Mouse (Mus musculus): ENCODE measurements around the gene Ccdc27. TPM values are rescaled to one million over a fixed set of nuclear protein-coding genes. Genes with fewer than 3 reads are reported as not detected.

The Ccdc27 gene
- polyA plus RNA-seq, 1 experiment from 2014 or later, result not detected

GRCm38 (mm10) chr4:154037123-154037522 lies 5.4 kb downstream of the Ccdc27 start:
- H3K27ac ChIP-seq (ENCODE audit: low read length), result no peak overlapping the region
- no peaks in the 10 kb centered on the region for H3K4me1 ChIP-seq (ENCODE audit: control insufficient read depth, insufficient read depth, low read length)
- H3K4me2 ChIP-seq (ENCODE audit: low read depth, low read length), result no peak overlapping the region
- no peak overlapping the region for H3K9ac ChIP-seq (ENCODE audit: low read depth, low read length)
- H3K9me3 ChIP-seq (ENCODE audit: control insufficient read depth, low read length), result no peaks in the 10 kb centered on the region
- no peak for ATAC-seq
- no peaks in the 10 kb centered on the region for H3K36me3 ChIP-seq (ENCODE audit: control insufficient read depth, insufficient read depth, low read length)
- H3K27me3 ChIP-seq (replicated peaks; ENCODE audit: control insufficient read depth, insufficient read depth, low read length), result no peaks in the 10 kb centered on the region
- WGBS, result 22% methylated on average over 3 of the region's 3 CpGs
- H3K4me3 ChIP-seq (ENCODE audit: low read length), result no peak overlapping the region

DNA sequence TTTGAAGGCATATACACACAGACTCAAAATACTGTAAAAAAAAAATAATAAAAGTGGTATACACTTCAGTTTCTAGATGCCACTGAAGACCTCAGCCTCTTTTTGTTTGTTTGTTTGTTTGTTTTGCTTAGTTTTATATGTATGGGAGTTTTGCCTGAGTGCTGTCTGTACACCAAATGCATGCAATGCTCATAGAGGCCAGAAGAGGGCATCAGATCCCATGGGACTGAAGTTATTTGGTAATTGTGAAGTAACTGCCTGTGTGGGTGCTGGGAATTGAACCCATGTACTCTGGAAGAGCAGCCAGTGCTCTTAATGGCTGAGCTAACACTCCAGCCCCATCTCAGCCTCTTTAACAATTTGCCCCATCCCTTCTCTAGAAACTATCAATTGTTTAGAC lies 13.8 kb downstream of the Ccdc27 start:
- no peak for ATAC-seq
- Histone ChIP-seq H3K27ac (ENCODE audit: low read length) (no peak overlapping the region), H3K9me3 (ENCODE audit: control insufficient read depth, low read length) (no peaks in the 10 kb centered on the region), H3K4me3 (ENCODE audit: low read length) (no peak overlapping the region), H3K27me3 (replicated peaks; ENCODE audit: control insufficient read depth, insufficient read depth, low read length) (no peaks in the 10 kb centered on the region), H3K4me2 (ENCODE audit: low read depth, low read length) (no peak overlapping the region), H3K9ac (ENCODE audit: low read depth, low read length) (no peak overlapping the region), H3K36me3 (ENCODE audit: control insufficient read depth, insufficient read depth, low read length) (no peaks in the 10 kb centered on the region), H3K4me1 (ENCODE audit: control insufficient read depth, insufficient read depth, low read length) (peaks cover 16% of the 10 kb centered on the region)

GRCm38 (mm10) chr4:154028066-154028465 lies 14.4 kb downstream of the Ccdc27 start:
- no peaks in the 10 kb centered on the region for H3K36me3 ChIP-seq (ENCODE audit: control insufficient read depth, insufficient read depth, low read length)
- H3K4me2 ChIP-seq (ENCODE audit: low read depth, low read length), result no peak overlapping the region
- H3K9me3 ChIP-seq (ENCODE audit: control insufficient read depth, low read length), result no peaks in the 10 kb centered on the region
- H3K9ac ChIP-seq (ENCODE audit: low read depth, low read length), result no peak overlapping the region
- H3K4me1 ChIP-seq (ENCODE audit: control insufficient read depth, insufficient read depth, low read length), result peaks cover 22% of the 10 kb centered on the region
- H3K27me3 ChIP-seq (replicated peaks; ENCODE audit: control insufficient read depth, insufficient read depth, low read length), result no peaks in the 10 kb centered on the region
- H3K4me3 ChIP-seq (ENCODE audit: low read length), result no peak overlapping the region
- 71% methylated on average over 7 of the region's 7 CpGs for WGBS
- no peak for ATAC-seq
- H3K27ac ChIP-seq (ENCODE audit: low read length), result no peak overlapping the region

GRCm38 (mm10) chr4:154026441-154026761 lies 16.1 kb downstream of the Ccdc27 start:
- H3K9me3 ChIP-seq (ENCODE audit: control insufficient read depth, low read length), result no peaks in the 10 kb centered on the region
- H3K27me3 ChIP-seq (replicated peaks; ENCODE audit: control insufficient read depth, insufficient read depth, low read length), result no peaks in the 10 kb centered on the region
- ATAC-seq, result no peak
- WGBS, result 26% methylated on average over 2 of the region's 2 CpGs
- H3K4me3 ChIP-seq (ENCODE audit: low read length), result peak overlapping the region; percentile 60
- peak overlapping the region; percentile 71 for H3K9ac ChIP-seq (ENCODE audit: low read depth, low read length)
- H3K4me2 ChIP-seq (ENCODE audit: low read depth, low read length), result peak overlapping the region; percentile 71
- peaks cover 33% of the 10 kb centered on the region for H3K4me1 ChIP-seq (ENCODE audit: control insufficient read depth, insufficient read depth, low read length)
- peak overlapping the region; percentile 86; the same call in 1 of the 2 replicates for H3K27ac ChIP-seq (ENCODE audit: low read length)
- H3K36me3 ChIP-seq (ENCODE audit: control insufficient read depth, insufficient read depth, low read length), result peaks cover 8% of the 10 kb centered on the region

GRCm38 (mm10) chr4:154025641-154026440 lies 16.6 kb downstream of the Ccdc27 start, which contains the start of gene Smim1:
TSS of gene Smim1 (minus strand) at chr4:154026230.
- WGBS, result 2% methylated on average over 32 of the region's 33 CpGs
- peak within 1 kb of the TSS; percentile 60 for H3K4me3 ChIP-seq (ENCODE audit: low read length)
- H3K4me1 ChIP-seq (ENCODE audit: control insufficient read depth, insufficient read depth, low read length), result peaks cover 33% of the 10 kb centered on the region

GRCm38 (mm10) chr4:154024729-154025521 lies 17.6 kb downstream of the Ccdc27 start:
- Histone ChIP-seq H3K4me1 (ENCODE audit: control insufficient read depth, insufficient read depth, low read length) (peaks cover 33% of the 10 kb centered on the region), H3K27me3 (replicated peaks; ENCODE audit: control insufficient read depth, insufficient read depth, low read length) (no peaks in the 10 kb centered on the region), H3K27ac (ENCODE audit: low read length) (peak overlapping the region; percentile 86), H3K36me3 (ENCODE audit: control insufficient read depth, insufficient read depth, low read length) (peaks cover 14% of the 10 kb centered on the region), H3K4me3 (ENCODE audit: low read length) (peak overlapping the region; percentile 60), H3K4me2 (ENCODE audit: low read depth, low read length) (peak overlapping the region; percentile 71), H3K9me3 (ENCODE audit: control insufficient read depth, low read length) (no peaks in the 10 kb centered on the region), H3K9ac (ENCODE audit: low read depth, low read length) (peak overlapping the region; percentile 71)
- WGBS, result 20% methylated on average over 17 of the region's 17 CpGs
- ATAC-seq, result no peak

More at GRCm38 (mm10) chr4:154025641-154026440, 16.6 kb downstream of the Ccdc27 start, which contains the start of gene Smim1:
- Histone ChIP-seq H3K27me3 (replicated peaks; ENCODE audit: control insufficient read depth, insufficient read depth, low read length) (no peaks in the 10 kb centered on the region), H3K9me3 (ENCODE audit: control insufficient read depth, low read length) (no peaks in the 10 kb centered on the region), H3K27ac (ENCODE audit: low read length) (peak within 1 kb of the TSS; percentile 86), H3K9ac (ENCODE audit: low read depth, low read length) (peak within 1 kb of the TSS; percentile 71), H3K4me2 (ENCODE audit: low read depth, low read length) (peak within 1 kb of the TSS; percentile 71), H3K36me3 (ENCODE audit: control insufficient read depth, insufficient read depth, low read length) (peaks cover 8% of the 10 kb centered on the region)
- ATAC-seq, result peak; percentile 89

DNA sequence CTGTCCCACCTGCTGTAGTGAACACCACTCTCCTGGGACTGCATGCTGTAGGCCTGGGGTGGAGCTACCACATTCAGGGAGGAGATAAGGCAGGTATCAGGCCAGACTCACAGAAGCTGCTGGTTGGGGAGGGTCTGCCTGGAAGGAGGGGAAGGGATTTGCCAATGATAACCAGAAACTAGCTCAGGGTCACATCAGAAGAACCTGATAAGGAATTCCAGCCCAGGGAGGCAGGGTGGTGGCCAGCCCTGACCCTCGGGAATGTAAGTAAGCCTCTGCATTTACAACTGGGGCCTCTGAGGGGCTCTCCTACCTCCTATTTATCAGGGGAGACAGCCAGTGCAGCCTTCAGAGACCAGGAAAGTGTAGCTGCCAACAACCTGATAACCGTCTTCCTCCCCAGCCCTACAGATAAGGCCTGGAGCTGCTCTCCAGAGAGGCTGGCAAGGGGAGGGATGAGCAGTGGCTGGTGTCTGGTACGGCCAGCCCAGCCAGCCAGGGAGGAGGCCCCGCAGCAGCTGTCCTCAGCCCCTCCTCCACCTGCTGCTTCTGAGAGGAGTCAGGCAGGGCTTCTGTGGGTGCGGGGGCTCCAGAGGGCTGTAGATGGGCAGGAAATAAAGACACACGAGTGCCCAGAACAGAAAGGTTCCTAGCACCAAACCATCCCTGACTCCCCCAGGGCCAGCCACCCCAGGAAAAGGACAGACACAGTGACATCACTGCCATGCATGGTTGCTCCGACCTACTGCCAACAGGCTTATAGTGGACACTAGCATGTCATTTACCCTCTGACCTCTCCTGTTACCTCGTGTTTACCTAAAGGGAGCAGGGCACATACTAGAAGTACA lies 18.5 kb downstream of the Ccdc27 start:
- Histone ChIP-seq H3K9me3 (ENCODE audit: control insufficient read depth, low read length) (no peaks in the 10 kb centered on the region), H3K4me2 (ENCODE audit: low read depth, low read length) (peak overlapping the region; percentile 71), H3K9ac (ENCODE audit: low read depth, low read length) (peak overlapping the region; percentile 71; the same call in 1 of the 2 replicates), H3K27ac (ENCODE audit: low read length) (peak overlapping the region; percentile 86), H3K4me1 (ENCODE audit: control insufficient read depth, insufficient read depth, low read length) (peaks cover 33% of the 10 kb centered on the region), H3K36me3 (ENCODE audit: control insufficient read depth, insufficient read depth, low read length) (peaks cover 15% of the 10 kb centered on the region), H3K4me3 (ENCODE audit: low read length) (peak overlapping the region; percentile 60), H3K27me3 (replicated peaks; ENCODE audit: control insufficient read depth, insufficient read depth, low read length) (no peaks in the 10 kb centered on the region)
- peak; percentile 72 for ATAC-seq
- WGBS, result 12% methylated on average over 8 of the region's 8 CpGs

- no peak overlapping the region for H3K4me3 ChIP-seq (ENCODE audit: low read length)
- no peaks in the 10 kb centered on the region for H3K9me3 ChIP-seq (ENCODE audit: control insufficient read depth, low read length)
- peaks cover 33% of the 10 kb centered on the region for H3K4me1 ChIP-seq (ENCODE audit: control insufficient read depth, insufficient read depth, low read length)
- WGBS, result 39% methylated on average over 4 of the region's 4 CpGs
- no peak for ATAC-seq
- H3K27ac ChIP-seq (ENCODE audit: low read length), result peak overlapping the region; percentile 86
- peak overlapping the region; percentile 8; the same call in 1 of the 2 replicates for H3K4me2 ChIP-seq (ENCODE audit: low read depth, low read length)
- H3K9ac ChIP-seq (ENCODE audit: low read depth, low read length), result peak overlapping the region; percentile 38; the same call in 1 of the 2 replicates
- peaks cover 19% of the 10 kb centered on the region for H3K36me3 ChIP-seq (ENCODE audit: control insufficient read depth, insufficient read depth, low read length)
- no peaks in the 10 kb centered on the region for H3K27me3 ChIP-seq (replicated peaks; ENCODE audit: control insufficient read depth, insufficient read depth, low read length)
These were observed 19.6 kb downstream of the Ccdc27 start for GRCm38 (mm10) chr4:154022844-154023243.
